Mouse (Mus musculus) kidney, postnatal 0 days (tissue): ENCODE measurements around the gene Ufsp2. TPM values are rescaled to one million over a fixed set of nuclear protein-coding genes. Genes with fewer than 3 reads are reported as not detected.

Source experiments
- ATAC-seq: fragments of 200-750 bp; cut with Nextera tagmentation; replicated peaks from 2 replicates; pipeline ENCODE4 v1.8.0; 2017; ENCODE audit warnings: low read depth, moderate number of reproducible peaks, moderate TSS enrichment, moderate library complexity; ENCODE audit not compliant: low FRiP score
- DNase-seq: peaks from one replicate; pipeline ENCODE4 v3.0.0-alpha.2; 2016; ENCODE audit warnings: low spot score
- H3K27ac ChIP-seq: fragments of 300-500 bp; sonication (generic); 2 replicates; pipeline ENCODE4 v1.5.1; 2014; ENCODE audit warnings: mild to moderate bottlenecking
- H3K27me3 ChIP-seq: fragments of 300-500 bp; sonication (generic); 2 replicates; pipeline ENCODE4 v1.6.1; 2014; ENCODE audit warnings: low read length, mixed read lengths; ENCODE audit not compliant: insufficient read depth
- H3K36me3 ChIP-seq: fragments of 300-500 bp; sonication (generic); 2 replicates; pipeline ENCODE4 v1.6.1; 2014; ENCODE audit warnings: low read length, mixed read lengths; ENCODE audit not compliant: insufficient read depth
- H3K4me1 ChIP-seq: fragments of 300-500 bp; sonication (generic); replicated peaks from 2 replicates; pipeline ENCODE4 v1.6.1; 2014; ENCODE audit warnings: antibody characterized with exemption, low read length, mixed read lengths; ENCODE audit not compliant: insufficient read depth
- H3K4me2 ChIP-seq: fragments of 300-500 bp; sonication (generic); 2 replicates; pipeline ENCODE4 v1.6.1; 2014; ENCODE audit warnings: mild to moderate bottlenecking, low read length, moderate library complexity, mixed read lengths
- H3K4me3 ChIP-seq: fragments of 300-500 bp; sonication (generic); replicated peaks from 2 replicates; pipeline ENCODE4 v1.5.1; 2014; ENCODE audit warnings: low read depth, low read length
- H3K9ac ChIP-seq: fragments of 300-500 bp; sonication (generic); 2 replicates; pipeline ENCODE4 v1.6.1; 2014; ENCODE audit warnings: low read depth, low read length
- H3K9me3 ChIP-seq: fragments of 300-500 bp; sonication (generic); replicated peaks from 2 replicates; pipeline ENCODE4 v1.6.1; 2016; ENCODE audit warnings: low read length, inconsistent platforms, mixed read lengths
- CTCF ChIP-seq: IDR thresholded peaks from 2 replicates; pipeline ENCODE4 v1.5.1; 2016; ENCODE audit warnings: antibody characterized with exemption, low read depth, mild to moderate bottlenecking, moderate library complexity
- WGBS: fragments of 180-500 bp; shearing (Covaris S2); extraction: QIAGEN DNeasy Blood & Tissue Kit; methylation state at CpG from one replicate; pipeline ENCODE4 v1.1.7; 2014; 5-methylcytosine and 5-hydroxymethylcytosine counted together
- polyA plus RNA-seq: library from polyadenylated mRNA; unstranded; fragments of >200 nt; fragmentation: Nextera tagmentation; extraction: Ambion mirVana; gene quantifications from 2 replicates; pipeline ENCODE4 v1.2.1, GENCODE M21; 2015

The Ufsp2 gene
- polyA plus RNA-seq, 1 experiment from 2014 or later, result 84.2 TPM

DNA sequence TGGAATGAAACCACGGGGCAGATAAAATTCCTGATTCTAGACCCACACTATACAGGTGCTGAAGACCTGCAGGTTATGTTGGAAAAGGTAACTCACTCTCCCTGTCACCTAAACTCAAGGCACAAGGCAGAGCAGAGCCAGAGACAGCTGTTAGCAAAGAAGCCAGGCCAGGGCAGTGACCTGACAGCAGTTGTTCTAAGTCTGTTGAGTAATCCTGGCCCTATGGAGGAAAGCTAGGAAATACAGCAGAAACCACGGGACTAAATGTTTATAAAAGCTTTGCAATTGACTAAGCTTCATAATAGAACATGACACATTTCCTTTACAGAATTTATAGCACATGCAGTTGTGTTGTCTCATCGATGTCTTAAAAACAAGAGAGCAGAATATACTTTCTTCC, 20.2 kb downstream of the Ufsp2 start:
- no peak for DNase-seq
- WGBS, result 77% methylated on average over 3 of the region's 3 CpGs
- no peak for TF ChIP-seq CTCF
- H3K27ac ChIP-seq, result no peak overlapping the region
- no peak overlapping the region for H3K9ac ChIP-seq
- 0 out of 2 replicates have a peak, but pooled peaks cover 3% of the 10 kb centered on the region for H3K4me1 ChIP-seq
- H3K9me3 ChIP-seq, result no peaks in the 10 kb centered on the region
- peaks cover 5% of the 10 kb centered on the region; the same call in 1 of the 2 replicates for H3K36me3 ChIP-seq
- no peak for ATAC-seq
- no peak overlapping the region for H3K4me3 ChIP-seq
- no peaks in the 10 kb centered on the region for H3K27me3 ChIP-seq
- no peak overlapping the region for H3K4me2 ChIP-seq

DNA sequence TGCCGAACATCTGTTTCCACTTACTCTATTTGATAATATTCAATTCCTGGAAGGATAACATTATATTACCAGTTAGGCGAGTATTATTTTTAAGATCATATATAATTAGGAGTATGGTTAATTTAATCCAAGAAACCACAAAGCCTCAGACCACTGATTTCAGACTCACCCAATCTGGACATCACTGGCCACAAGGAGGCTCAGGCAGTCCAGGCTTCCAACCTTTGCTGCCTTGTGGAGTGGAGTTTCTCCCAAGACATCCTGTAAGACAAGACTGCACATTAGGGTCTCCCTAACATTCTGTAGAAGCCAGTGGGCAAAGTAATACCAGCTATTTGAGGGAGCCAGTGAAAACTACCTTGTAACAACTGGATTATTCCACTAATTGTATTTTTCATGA, 22.9 kb downstream of the Ufsp2 start:
- no peak for ATAC-seq
- Histone ChIP-seq H3K27me3 (no peaks in the 10 kb centered on the region), H3K9ac (no peak overlapping the region), H3K4me3 (no peak overlapping the region), H3K36me3 (peaks cover 5% of the 10 kb centered on the region; the same call in 1 of the 2 replicates), H3K27ac (no peak overlapping the region), H3K9me3 (no peaks in the 10 kb centered on the region), H3K4me2 (peak overlapping the region; percentile 90), H3K4me1 (0 out of 2 replicates have a peak, but pooled peaks cover 3% of the 10 kb centered on the region)
- peak; percentile 52; the same call in 1 of the 2 replicates for TF ChIP-seq CTCF
- 85% methylated on average over 2 of the region's 2 CpGs for WGBS
- DNase-seq, result peak; percentile 31

DNA sequence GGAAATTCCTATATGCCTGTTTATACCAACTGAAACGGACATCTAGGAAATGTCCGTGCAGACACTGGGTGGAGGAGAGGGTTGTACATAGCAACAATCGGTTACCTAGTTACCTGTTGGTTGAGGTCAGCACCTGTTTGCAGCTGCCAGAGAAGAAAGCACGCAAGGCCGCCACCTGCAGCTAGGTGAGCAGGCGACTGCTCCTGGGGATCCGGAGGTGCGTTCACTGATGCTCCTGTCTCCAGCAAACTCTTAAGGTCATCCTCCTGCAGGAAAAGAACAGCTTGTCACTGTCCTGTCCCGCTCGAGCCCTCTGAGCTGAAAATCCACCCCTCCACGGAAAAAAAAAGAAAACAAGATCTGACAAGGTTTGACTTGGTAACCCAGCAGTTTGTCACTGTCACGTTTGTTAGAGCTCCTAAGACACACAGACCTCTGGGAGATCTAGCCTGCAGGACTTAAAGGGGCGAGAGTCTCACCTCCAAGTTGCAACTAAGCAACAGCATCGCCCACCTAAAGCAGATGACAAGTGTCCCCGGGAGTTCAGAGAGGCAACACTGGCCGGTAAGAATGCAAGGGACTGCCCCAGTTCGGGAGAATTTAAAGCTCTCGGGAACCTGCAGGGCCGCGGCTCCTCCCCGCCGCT, 23.9 kb downstream of the Ufsp2 start, which contains the start of gene Lrp2bp:
Lrp2bp (plus strand) TSS at position 166 of the 646 bp plus-strand sequence.
- WGBS, result 1% methylated on average over 22 of the region's 22 CpGs
- no peaks in the 10 kb centered on the region for H3K9me3 ChIP-seq
- no peaks in the 10 kb centered on the region for H3K27me3 ChIP-seq
- 0 out of 2 replicates have a peak, but pooled peaks cover 3% of the 10 kb centered on the region for H3K4me1 ChIP-seq
- peak within 1 kb of the TSS; percentile 90 for H3K4me2 ChIP-seq
- peak; percentile 44 for DNase-seq
- peak within 1 kb of the TSS; percentile 70 for H3K9ac ChIP-seq
- no peak for TF ChIP-seq CTCF
- peak within 1 kb of the TSS; percentile 93 for H3K27ac ChIP-seq
- H3K36me3 ChIP-seq, result 0 out of 2 replicates have a peak, but pooled peaks cover 5% of the 10 kb centered on the region
- H3K4me3 ChIP-seq, result peak within 1 kb of the TSS; percentile 58
- 0 out of 2 replicates have a peak, but pooled peaks have one; percentile 18 for ATAC-seq

DNA sequence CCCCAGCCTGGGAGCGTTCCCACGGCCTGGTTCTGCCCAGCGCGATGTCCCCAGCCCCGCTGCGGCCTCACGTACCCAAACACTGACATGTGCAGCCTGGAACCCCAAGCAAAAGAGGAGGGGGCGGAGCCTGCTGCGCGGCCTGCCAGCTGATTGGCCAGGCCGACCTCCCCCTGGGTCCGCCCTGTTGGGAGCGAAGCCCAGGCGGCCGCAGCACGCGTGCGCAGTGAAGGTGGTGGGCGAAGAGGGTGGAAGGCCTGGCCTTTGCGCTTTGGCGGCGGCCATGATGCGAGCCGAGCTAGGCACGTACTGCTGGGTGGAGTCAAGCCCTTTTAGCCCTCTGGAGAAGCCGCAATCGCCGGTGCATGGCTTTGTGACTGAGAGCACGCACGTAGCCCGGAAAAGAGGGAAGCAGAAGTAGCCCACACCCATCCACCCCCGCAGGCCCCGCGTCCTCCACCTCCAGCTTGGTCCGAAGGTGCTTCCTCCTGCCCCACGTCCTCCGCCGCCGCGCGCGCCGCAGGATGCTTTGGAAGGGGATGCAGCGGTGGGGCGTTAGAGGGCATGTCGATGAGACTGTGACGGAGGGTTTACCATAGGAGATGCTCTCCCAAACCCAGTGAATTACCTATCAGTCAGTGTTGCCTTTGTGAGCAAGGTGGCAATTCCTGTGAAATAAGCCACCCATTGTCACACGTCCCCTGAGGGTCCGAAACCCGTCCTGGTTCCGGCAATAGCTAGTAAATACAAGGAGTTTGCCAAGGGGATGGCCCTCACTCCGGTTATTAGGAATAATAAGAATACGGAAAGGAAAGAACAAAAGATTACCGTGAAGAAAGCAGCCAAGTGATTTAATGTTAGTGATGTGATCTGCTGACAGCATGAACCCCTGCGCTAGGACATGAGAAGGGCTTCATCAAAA, 24.7 kb downstream of the Ufsp2 start:
- DNase-seq (peak; percentile 98), ATAC-seq (peak; percentile 99)
- Histone ChIP-seq H3K9me3 (no peaks in the 10 kb centered on the region), H3K36me3 (0 out of 2 replicates have a peak, but pooled peaks cover 5% of the 10 kb centered on the region), H3K4me1 (0 out of 2 replicates have a peak, but pooled peaks cover 3% of the 10 kb centered on the region), H3K27me3 (no peaks in the 10 kb centered on the region), H3K4me3 (peak overlapping the region; percentile 58), H3K27ac (peak overlapping the region; percentile 93), H3K9ac (peak overlapping the region; percentile 70), H3K4me2 (peak overlapping the region; percentile 90)
- no peak for TF ChIP-seq CTCF
- 5% methylated on average over 48 of the region's 55 CpGs for WGBS

DNA sequence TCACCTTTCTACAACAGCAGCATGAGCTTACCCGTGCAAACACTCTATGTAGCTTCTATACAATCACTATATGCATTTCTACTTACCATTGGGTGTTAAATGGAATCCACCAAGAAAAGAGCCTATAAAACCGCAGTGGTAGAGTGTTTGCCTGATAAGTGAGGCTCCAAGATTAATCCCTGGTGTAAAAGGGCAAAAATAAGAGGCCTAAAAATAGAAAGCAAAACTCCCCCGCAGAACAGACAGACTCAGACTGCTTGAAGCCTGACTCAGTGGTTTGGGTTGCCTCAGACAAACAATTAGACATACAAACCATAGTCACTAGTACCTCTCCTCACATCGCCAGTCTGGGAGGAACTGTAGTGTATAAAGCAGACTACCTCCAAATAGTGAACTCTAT, 30.3 kb downstream of the Ufsp2 start, which contains the start of gene Ankrd37:
Ankrd37 (minus strand) TSS at position 112 of the 400 bp plus-strand sequence.
- H3K4me2 ChIP-seq, result no peak within 1 kb of the TSS
- DNase-seq, result no peak

More for the DNA sequence above, 30.3 kb downstream of the Ufsp2 start, which contains the start of gene Ankrd37:
- WGBS, result 67% methylated on average over 4 of the region's 4 CpGs
- Histone ChIP-seq H3K9me3 (no peaks in the 10 kb centered on the region), H3K36me3 (no peaks in the 10 kb centered on the region), H3K4me3 (no peak within 1 kb of the TSS), H3K4me1 (no peaks in the 10 kb centered on the region), H3K9ac (no peak within 1 kb of the TSS), H3K27me3 (no peaks in the 10 kb centered on the region), H3K27ac (no peak within 1 kb of the TSS)
- no peak for ATAC-seq
- no peak for TF ChIP-seq CTCF
